Mouse (Mus musculus) adrenal gland, postnatal 4 days (tissue): ENCODE measurements around the gene Dio1. TPM values are rescaled to one million over a fixed set of nuclear protein-coding genes. Genes with fewer than 3 reads are reported as not detected.

ENCODE experiments used
- DNase-seq, 2 experiments: peaks; one replicate each; pipeline ENCODE4 v3.0.0; 2021 to 2022; ENCODE audit warnings: low spot score in 2 of 2, mixed read lengths in 2 of 2
- long read RNA-seq, 2 experiments: library from polyadenylated mRNA; stranded (forward); transcript quantifications; one replicate each; pipeline ENCODE4 v2.0.0; 2021
- total RNA-seq, 2 experiments: library from RNA; stranded (reverse); gene quantifications; 2 replicates each; pipeline ENCODE4 v1.2.3; 2021

Gene Dio1
- 1 to 10 TPM; 1.3 to 2.6 TPM for total RNA-seq
- long read RNA-seq, experiment 1, partial matches to known transcripts = 0 of 1 reads
- long read RNA-seq, experiment 1, other reads (novel, unspliced or antisense) = 0 of 1 reads
- long read RNA-seq, experiment 2 = 0 reads

- no peak for DNase-seq
Measured at GRCm38 (mm10) chr4:107306966-107307365, at the start of gene Dio1. Dio1 (minus strand) TSS chr4:107307169.

- no peak for DNase-seq
Measured at GRCm38 (mm10) chr4:107354543-107354942, 47.6 kb upstream of the Dio1 start.

GRCm38 (mm10) chr4:107354126-107354525 is 47.2 kb upstream of the Dio1 start:
- no peak for DNase-seq

- DNase-seq = no peak
Measured at GRCm38 (mm10) chr4:107353612-107354011, 46.6 kb upstream of the Dio1 start.

- no peak for DNase-seq
Measured at GRCm38 (mm10) chr4:107351368-107351767, 44.4 kb upstream of the Dio1 start.

- no peak for DNase-seq
Measured at GRCm38 (mm10) chr4:107349311-107350008, 42.5 kb upstream of the Dio1 start.

- no peak for DNase-seq
Measured at GRCm38 (mm10) chr4:107348529-107349310, 41.8 kb upstream of the Dio1 start.

GRCm38 (mm10) chr4:107347221-107347620 is 40.3 kb upstream of the Dio1 start:
- no peak for DNase-seq

GRCm38 (mm10) chr4:107344612-107345011 is 37.6 kb upstream of the Dio1 start:
- DNase-seq = no peak

GRCm38 (mm10) chr4:107341354-107341753 is 34.4 kb upstream of the Dio1 start:
- no peak for DNase-seq

- DNase-seq = no peak
Measured at GRCm38 (mm10) chr4:107337455-107337854, 30.5 kb upstream of the Dio1 start.

- no peak for DNase-seq
Measured at GRCm38 (mm10) chr4:107336356-107336755, 29.4 kb upstream of the Dio1 start.

- no peak for DNase-seq
Measured at GRCm38 (mm10) chr4:107333514-107333913, 26.5 kb upstream of the Dio1 start.

GRCm38 (mm10) chr4:107328530-107328929 is 21.6 kb upstream of the Dio1 start:
- DNase-seq = no peak

- no peak for DNase-seq
Measured at GRCm38 (mm10) chr4:107323113-107323512, 16.1 kb upstream of the Dio1 start.

GRCm38 (mm10) chr4:107321041-107321440 is 14.1 kb upstream of the Dio1 start:
- no peak for DNase-seq

- no peak for DNase-seq
Measured at GRCm38 (mm10) chr4:107318646-107319045, 11.7 kb upstream of the Dio1 start.

- DNase-seq = no peak
Measured at GRCm38 (mm10) chr4:107314479-107314805, 7.5 kb upstream of the Dio1 start.

GRCm38 (mm10) chr4:107313690-107314478 is 6.9 kb upstream of the Dio1 start, which contains the start of gene Yipf1:
Yipf1 (plus strand) TSS chr4:107314363.
- DNase-seq = peak; percentile 72 to 85

GRCm38 (mm10) chr4:107303531-107303930 is 3.4 kb downstream of the Dio1 start:
- DNase-seq = no peak

- no peak for DNase-seq
Measured at GRCm38 (mm10) chr4:107302832-107303231, 4.1 kb downstream of the Dio1 start.

- no peak for DNase-seq
Measured at GRCm38 (mm10) chr4:107302221-107302620, 4.7 kb downstream of the Dio1 start.
